Mouse (Mus musculus) ES-Bruce4 (cell line): Measurements from ENCODE around the gene Duox2. TPM values are rescaled to one million over a fixed set of nuclear protein-coding genes. Genes with fewer than 3 reads are reported as not detected.
"Not testable (repeated sequence)": the region's sequence is repeated elsewhere in the genome, so short reads cannot be mapped to it uniquely, and the experiment has no call there.

Source experiments
- H3K27ac ChIP-seq: 2 replicates; pipeline ENCODE4 v1.5.1; 2012; ENCODE audit warnings: low read length, inconsistent platforms; ENCODE audit not compliant: insufficient read depth
- H3K27me3 ChIP-seq: 2 replicates; pipeline ENCODE4 v1.6.1; 2012; ENCODE audit warnings: mild to moderate bottlenecking, low read length, inconsistent platforms; ENCODE audit not compliant: control insufficient read depth, poor library complexity, insufficient read depth, severe bottlenecking
- H3K36me3 ChIP-seq: 2 replicates; pipeline ENCODE4 v1.6.1; 2012; ENCODE audit warnings: inconsistent platforms, mild to moderate bottlenecking, low read length, moderate library complexity; ENCODE audit not compliant: control insufficient read depth, poor library complexity, insufficient read depth, severe bottlenecking
- H3K4me1 ChIP-seq: one replicate; pipeline ENCODE4 v1.8.1; 2011; ENCODE audit warnings: low read length; ENCODE audit not compliant: control insufficient read depth, insufficient read depth
- H3K4me3 ChIP-seq: 2 replicates; pipeline ENCODE4 v1.5.1; 2011; ENCODE audit warnings: low read depth, mild to moderate bottlenecking, low read length
- H3K9ac ChIP-seq: 2 replicates; pipeline ENCODE4 v1.6.1; 2012; ENCODE audit warnings: low read depth, mild to moderate bottlenecking, inconsistent platforms; ENCODE audit not compliant: poor library complexity, severe bottlenecking
- H3K9me3 ChIP-seq: replicated peaks from 2 replicates; pipeline ENCODE4 v1.6.1; 2012; ENCODE audit warnings: mild to moderate bottlenecking, low read length, inconsistent platforms; ENCODE audit not compliant: control insufficient read depth, poor library complexity, insufficient read depth, severe bottlenecking
- CTCF ChIP-seq: IDR thresholded peaks from one replicate; pipeline ENCODE4 v1.8.1; 2011; ENCODE audit warnings: low read depth, low read length
- EP300 ChIP-seq: IDR thresholded peaks from 2 replicates; pipeline ENCODE4 v1.6.1; 2011; ENCODE audit warnings: low read depth, low read length; ENCODE audit not compliant: insufficient read depth
- POLR2A ChIP-seq: IDR thresholded peaks from one replicate; pipeline ENCODE4 v1.8.1; 2011; ENCODE audit warnings: low read length; ENCODE audit not compliant: insufficient read depth
- polyA plus RNA-seq: library from polyadenylated mRNA; stranded (reverse); fragments of >200 nt; gene quantifications from 2 replicates; pipeline ENCODE4 v1.2.4, GENCODE M21; 2011; ENCODE audit warnings: low read depth; ENCODE audit not compliant: missing spikeins, insufficient read depth, insufficient read length

Gene Duox2
- polyA plus RNA-seq, 1 experiment: not detected

DNA sequence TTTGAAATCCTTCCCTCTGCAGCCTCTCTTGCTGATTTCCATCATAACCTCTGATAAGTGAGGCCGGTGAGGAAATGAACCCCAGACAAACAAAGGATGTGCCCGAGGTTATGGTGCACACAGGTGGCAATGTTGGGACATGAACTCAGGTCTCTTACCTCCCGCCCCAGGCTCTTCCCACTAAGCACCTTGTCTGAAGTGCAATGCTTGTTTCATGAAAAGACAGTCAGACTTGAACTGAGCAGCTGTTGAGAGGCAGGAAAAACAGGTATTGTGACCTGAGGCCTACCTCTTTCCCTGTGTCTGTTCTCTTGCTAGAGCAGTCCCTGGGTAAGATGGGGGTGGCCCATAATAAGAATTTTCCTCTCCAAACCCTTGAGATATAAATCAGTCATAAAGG, 34.0 kb upstream of the Duox2 start:
- peaks cover 5% of the 10 kb centered on the region for H3K4me1 ChIP-seq
- H3K9me3 ChIP-seq: no peaks in the 10 kb centered on the region
- H3K27ac ChIP-seq: no peak overlapping the region
- H3K9ac ChIP-seq: no peak overlapping the region
- H3K36me3 ChIP-seq: no peaks in the 10 kb centered on the region
- no peak for TF ChIP-seq POLR2A
- TF ChIP-seq EP300: no peak
- no peak for TF ChIP-seq CTCF
- H3K27me3 ChIP-seq: no peaks in the 10 kb centered on the region
- no peak overlapping the region for H3K4me3 ChIP-seq

DNA sequence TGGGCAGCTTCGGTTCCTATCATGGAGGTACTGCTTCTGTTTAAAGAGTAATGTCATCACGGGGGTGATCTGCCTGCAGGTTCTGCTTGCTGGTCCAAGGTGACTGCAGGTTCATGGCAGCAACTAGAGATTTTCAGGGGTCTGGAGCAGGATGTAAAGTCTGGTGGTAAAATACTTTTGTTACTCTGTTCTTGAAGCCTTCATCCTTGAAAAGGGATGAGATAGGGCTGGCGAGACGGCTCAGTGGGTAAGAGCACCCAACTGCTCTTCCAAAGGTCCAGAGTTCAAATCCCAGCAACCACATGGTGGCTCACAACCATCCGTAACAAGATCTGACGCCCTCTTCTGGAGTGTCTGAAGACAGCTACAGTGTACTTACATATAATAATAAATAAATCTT, 32.1 kb upstream of the Duox2 start:
- not testable (repeated sequence) for H3K36me3 ChIP-seq, H3K27ac ChIP-seq, H3K4me1 ChIP-seq, H3K9me3 ChIP-seq, H3K9ac ChIP-seq, H3K4me3 ChIP-seq, H3K27me3 ChIP-seq

DNA sequence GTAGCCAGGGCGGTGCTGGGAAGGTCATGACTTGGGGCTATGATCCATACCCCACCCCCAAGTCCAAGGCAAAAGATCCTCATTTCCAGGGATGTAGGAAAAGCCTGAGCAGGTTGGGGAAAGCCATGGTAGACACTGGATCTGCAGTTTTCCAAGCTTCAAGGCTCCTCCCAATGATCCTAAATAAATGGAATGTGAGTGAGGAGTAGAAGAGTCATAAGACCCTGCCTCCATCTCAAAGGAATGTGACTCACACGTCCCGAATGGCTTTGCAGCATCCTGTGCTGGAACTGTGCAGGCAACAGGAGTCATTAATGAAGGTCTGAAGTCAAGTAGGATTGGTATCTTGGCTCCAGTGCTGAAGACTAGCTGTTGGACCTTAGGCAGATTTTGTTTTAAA, 29.7 kb upstream of the Duox2 start:
- no peaks in the 10 kb centered on the region for H3K27me3 ChIP-seq
- H3K9me3 ChIP-seq: no peaks in the 10 kb centered on the region
- H3K4me3 ChIP-seq: no peak overlapping the region
- TF ChIP-seq CTCF (no peak), EP300 (no peak), POLR2A (no peak)
- no peak overlapping the region for H3K27ac ChIP-seq
- no peaks in the 10 kb centered on the region for H3K36me3 ChIP-seq
- no peak overlapping the region for H3K9ac ChIP-seq
- H3K4me1 ChIP-seq: no peaks in the 10 kb centered on the region

DNA sequence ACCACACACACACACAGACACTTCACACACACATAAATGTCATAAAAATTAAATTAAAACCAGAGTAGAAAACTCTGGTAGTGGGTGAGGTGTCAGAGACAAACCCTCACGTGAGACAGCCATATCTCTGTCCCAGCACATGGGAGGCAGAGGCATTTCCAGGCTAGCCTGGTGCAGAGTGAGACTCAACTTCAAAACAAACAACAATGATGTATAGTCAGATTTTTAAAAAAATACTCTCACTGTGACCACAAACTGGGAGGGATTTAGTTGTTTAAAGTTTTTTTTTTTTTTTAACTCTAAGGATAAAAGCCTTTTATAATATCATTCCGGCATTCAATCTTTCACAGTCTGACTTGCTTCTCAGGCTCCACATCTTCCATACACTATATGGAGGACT, 27.1 kb upstream of the Duox2 start:
- H3K9ac ChIP-seq: no peak overlapping the region
- H3K4me3 ChIP-seq: no peak overlapping the region
- no peak overlapping the region for H3K27ac ChIP-seq
- no peak for TF ChIP-seq EP300
- H3K9me3 ChIP-seq: no peaks in the 10 kb centered on the region
- H3K4me1 ChIP-seq: no peaks in the 10 kb centered on the region
- no peaks in the 10 kb centered on the region for H3K36me3 ChIP-seq
- H3K27me3 ChIP-seq: no peaks in the 10 kb centered on the region

DNA sequence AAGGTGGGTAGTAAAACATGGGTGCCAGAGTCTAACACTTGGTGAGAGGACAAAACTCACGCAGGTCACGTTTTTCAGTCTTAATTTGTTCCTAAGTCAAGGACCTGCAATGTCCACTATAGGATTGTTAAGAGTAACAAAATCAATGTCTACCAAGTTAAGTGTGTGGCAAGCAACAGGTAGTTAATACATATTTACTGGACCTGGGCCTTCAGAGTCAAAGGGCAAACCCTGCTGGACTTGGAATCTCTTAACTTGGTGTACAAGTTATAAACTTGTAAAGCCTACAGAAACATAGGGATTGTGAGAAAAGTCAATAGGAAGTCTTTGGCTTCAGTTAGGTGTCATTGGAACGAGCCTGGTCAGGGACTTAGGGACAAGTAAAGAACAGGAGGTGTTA, 26.3 kb upstream of the Duox2 start:
- no peak overlapping the region for H3K4me3 ChIP-seq
- H3K9me3 ChIP-seq: no peaks in the 10 kb centered on the region
- H3K9ac ChIP-seq: no peak overlapping the region
- TF ChIP-seq EP300 (no peak), POLR2A (no peak), CTCF (no peak)
- H3K27ac ChIP-seq: no peak overlapping the region
- H3K36me3 ChIP-seq: no peaks in the 10 kb centered on the region
- no peaks in the 10 kb centered on the region for H3K4me1 ChIP-seq
- no peaks in the 10 kb centered on the region for H3K27me3 ChIP-seq

DNA sequence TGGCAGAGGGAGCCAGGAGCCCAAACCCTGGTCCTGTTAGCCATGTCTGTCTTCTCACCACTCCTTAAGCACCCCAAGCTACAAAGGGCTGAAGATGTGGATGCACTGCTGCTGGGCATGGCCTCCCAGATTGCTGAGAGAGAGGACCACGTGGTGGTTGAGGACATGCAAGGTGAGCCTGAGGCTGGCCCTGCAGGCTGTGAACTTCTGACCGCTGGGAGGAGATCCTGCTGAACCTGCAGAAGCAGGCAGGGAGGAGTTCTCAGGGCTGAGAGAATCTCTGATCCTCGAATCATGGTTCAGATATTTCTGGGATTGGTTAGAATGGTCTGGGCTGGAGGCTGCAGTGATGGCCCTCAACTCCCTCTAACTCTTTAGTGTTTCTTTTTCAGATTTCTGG, 25.7 kb upstream of the Duox2 start:
- no peaks in the 10 kb centered on the region for H3K4me1 ChIP-seq
- no peak overlapping the region for H3K4me3 ChIP-seq
- no peaks in the 10 kb centered on the region for H3K9me3 ChIP-seq
- H3K27ac ChIP-seq: no peak overlapping the region
- no peak for TF ChIP-seq EP300
- no peak for TF ChIP-seq CTCF
- no peak for TF ChIP-seq POLR2A
- H3K27me3 ChIP-seq: no peaks in the 10 kb centered on the region
- H3K36me3 ChIP-seq: no peaks in the 10 kb centered on the region
- H3K9ac ChIP-seq: no peak overlapping the region

DNA sequence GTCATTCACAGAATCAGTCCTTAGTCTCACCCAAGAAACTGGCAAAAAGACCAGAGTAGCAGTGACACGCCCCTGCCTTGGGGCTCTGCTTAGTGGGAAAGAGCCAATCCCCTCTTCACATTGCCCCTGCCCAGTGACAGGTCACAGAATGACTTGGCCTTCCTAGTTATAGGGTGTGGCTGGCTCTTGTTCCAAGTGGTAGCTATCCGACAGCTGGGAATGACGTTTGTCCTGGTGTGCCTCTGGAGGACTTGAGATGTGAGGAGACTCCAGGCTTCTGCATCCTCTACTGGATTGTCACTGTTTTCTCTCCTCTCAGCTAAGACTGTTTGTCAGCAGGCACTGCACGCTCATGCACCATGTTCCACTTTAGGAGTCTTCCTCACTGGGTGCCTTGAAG, 19.1 kb upstream of the Duox2 start:
- Histone ChIP-seq H3K27ac (no peak overlapping the region), H3K36me3 (no peaks in the 10 kb centered on the region), H3K9ac (no peak overlapping the region), H3K27me3 (0 out of 2 replicates have a peak, but pooled peaks cover 2% of the 10 kb centered on the region), H3K4me1 (no peaks in the 10 kb centered on the region), H3K9me3 (no peaks in the 10 kb centered on the region), H3K4me3 (no peak overlapping the region)
- TF ChIP-seq CTCF (no peak), POLR2A (no peak), EP300 (no peak)
